Mouse (Mus musculus) embryonic facial prominence, embryonic 15.5 days (tissue): ENCODE measurements at regions not wholly inside any gene's neighbourhood (a gene's known extent, or its start where the extent isn't known, plus 50 kb on each side); places are given as distances from the start of the nearest gene placed in this dataset.
A peak's percentile ranks its signal among the peaks of the same experiment; 100 is the strongest.
"Not testable (repeated sequence)": the region's sequence is repeated elsewhere in the genome, so short reads cannot be mapped to it uniquely, and the experiment has no call there.

Experiments
- ATAC-seq: fragments of 200-750 bp; cut with Nextera tagmentation; 2 replicates; pipeline ENCODE4 v1.8.0; 2017; ENCODE audit warnings: low read depth, moderate TSS enrichment; ENCODE audit not compliant: insufficient number of reproducible peaks, low FRiP score, low TSS enrichment
- H3K27ac ChIP-seq: fragments of 300-500 bp; sonication (generic); replicated peaks from 2 replicates; pipeline ENCODE4 v1.5.1; 2015; ENCODE audit warnings: mild to moderate bottlenecking, inconsistent platforms
- H3K27me3 ChIP-seq: fragments of 300-500 bp; sonication (generic); 2 replicates; pipeline ENCODE4 v1.6.1; 2015; ENCODE audit warnings: inconsistent platforms
- H3K36me3 ChIP-seq: fragments of 300-500 bp; sonication (generic); 2 replicates; pipeline ENCODE4 v1.6.1; 2015; ENCODE audit warnings: mild to moderate bottlenecking, inconsistent platforms
- H3K4me1 ChIP-seq: fragments of 300-500 bp; sonication (generic); 2 replicates; pipeline ENCODE4 v1.6.1; 2015; ENCODE audit warnings: inconsistent platforms
- H3K4me2 ChIP-seq: fragments of 300-500 bp; sonication (generic); replicated peaks from 2 replicates; pipeline ENCODE4 v1.6.1; 2015; ENCODE audit warnings: mild to moderate bottlenecking, inconsistent platforms
- H3K4me3 ChIP-seq: fragments of 300-500 bp; sonication (generic); replicated peaks from 2 replicates; pipeline ENCODE4 v1.5.1; 2015; ENCODE audit warnings: mild to moderate bottlenecking, inconsistent platforms
- H3K9ac ChIP-seq: fragments of 300-500 bp; sonication (generic); 2 replicates; pipeline ENCODE4 v1.6.1; 2015; ENCODE audit warnings: inconsistent platforms
- H3K9me3 ChIP-seq: fragments of 300-500 bp; sonication (generic); replicated peaks from 2 replicates; pipeline ENCODE4 v1.6.1; 2016; ENCODE audit warnings: inconsistent platforms
- WGBS: fragments of 180-500 bp; shearing (Covaris S2); methylation state at CpG from one replicate; pipeline ENCODE4 v1.1.7; 2015; 5-methylcytosine and 5-hydroxymethylcytosine counted together

DNA sequence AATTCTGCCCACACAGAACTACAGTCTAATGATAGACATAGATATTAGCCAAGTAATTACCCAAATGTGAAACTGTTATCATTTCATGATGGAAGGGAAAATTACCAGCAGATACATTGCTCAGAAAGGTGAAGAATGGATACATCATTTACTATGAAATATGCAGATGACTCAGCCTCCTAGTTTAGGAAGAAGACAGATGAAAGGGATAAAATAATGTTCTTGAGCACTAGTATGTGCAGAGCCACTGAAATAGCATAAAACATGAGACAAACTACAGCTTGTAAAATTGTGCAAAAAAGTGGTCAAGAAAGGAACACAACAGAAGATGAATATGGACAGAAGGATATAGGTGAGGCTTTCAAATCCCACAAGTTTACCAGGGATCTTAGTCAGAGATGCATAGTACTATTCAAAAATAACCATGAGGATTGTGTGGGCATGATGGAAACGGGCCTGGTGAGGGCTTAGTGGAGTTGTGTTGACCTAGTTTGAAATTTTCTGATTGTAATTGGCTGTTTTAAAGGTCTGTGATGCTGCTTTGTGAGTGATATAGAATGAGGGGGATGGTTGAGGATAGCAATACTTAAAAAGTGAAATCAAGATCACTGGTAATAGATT, 883.3 kb downstream of the Dnajb9 start:
- H3K9me3 ChIP-seq, result no peaks in the 10 kb centered on the region
- no peaks in the 10 kb centered on the region for H3K27me3 ChIP-seq
- no peaks in the 10 kb centered on the region for H3K36me3 ChIP-seq
- H3K4me1 ChIP-seq, result no peaks in the 10 kb centered on the region
- WGBS, result 64% methylated on average over 1 of the region's 1 CpGs
- ATAC-seq, result no peak
- H3K27ac ChIP-seq, result no peak overlapping the region
- H3K4me2 ChIP-seq, result no peak overlapping the region
- no peak overlapping the region for H3K9ac ChIP-seq
- no peak overlapping the region for H3K4me3 ChIP-seq

DNA sequence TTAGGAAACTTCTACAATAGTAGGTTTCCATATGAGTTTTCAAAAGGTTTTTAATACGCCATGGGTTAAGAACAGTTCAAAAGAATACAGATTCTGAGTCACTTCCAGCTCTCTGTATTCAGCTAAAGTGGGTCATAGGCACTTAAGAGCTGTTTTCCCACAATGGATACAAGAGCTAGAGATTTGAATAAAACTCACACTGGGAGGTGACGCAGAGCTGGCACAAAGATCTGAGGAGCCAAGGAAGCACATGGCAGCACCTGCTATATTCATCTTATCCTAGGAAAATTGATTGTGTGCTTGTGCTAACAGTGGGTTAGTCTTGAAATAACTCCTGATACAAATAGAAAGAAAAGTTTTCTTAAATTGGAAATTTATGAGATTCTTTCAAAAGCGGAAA, 899.8 kb downstream of the Dnajb9 start:
- no peaks in the 10 kb centered on the region for H3K27me3 ChIP-seq
- no peaks in the 10 kb centered on the region for H3K9me3 ChIP-seq
- H3K4me2 ChIP-seq, result no peak overlapping the region
- no peak for ATAC-seq
- H3K4me1 ChIP-seq, result no peaks in the 10 kb centered on the region
- no peak overlapping the region for H3K9ac ChIP-seq
- 85% methylated on average over 3 of the region's 3 CpGs for WGBS
- H3K4me3 ChIP-seq, result no peak overlapping the region
- no peaks in the 10 kb centered on the region for H3K36me3 ChIP-seq
- H3K27ac ChIP-seq, result no peak overlapping the region

DNA sequence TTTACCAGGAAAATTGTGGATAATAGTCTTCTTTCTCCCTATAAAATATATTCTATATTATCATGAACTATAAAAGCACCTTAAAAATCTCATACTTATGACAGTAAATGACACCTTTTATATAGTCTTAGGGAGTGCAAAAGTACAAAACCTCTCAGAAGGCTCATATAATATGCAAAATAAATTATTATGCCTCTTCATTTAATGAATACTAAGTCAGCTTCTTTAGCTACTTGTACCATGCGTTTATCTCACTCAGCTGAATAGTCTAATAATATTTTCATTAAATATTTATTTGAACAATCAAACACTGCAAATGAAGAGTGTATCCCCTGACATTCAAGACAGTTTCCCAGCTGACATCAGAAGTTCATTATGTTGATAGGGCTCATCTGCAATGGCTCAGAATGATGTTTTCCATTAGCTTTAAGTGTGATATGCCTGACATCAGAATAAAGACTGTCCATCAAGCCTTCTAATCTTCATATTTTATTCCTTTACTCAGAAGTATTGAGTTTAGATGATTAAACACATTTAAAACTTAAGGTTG, 903.5 kb downstream of the Dnajb9 start:
- H3K36me3 ChIP-seq, result no peaks in the 10 kb centered on the region
- 83% methylated on average over 1 of the region's 1 CpGs for WGBS
- no peaks in the 10 kb centered on the region for H3K4me1 ChIP-seq
- no peak overlapping the region for H3K4me3 ChIP-seq
- H3K27ac ChIP-seq, result no peak overlapping the region
- no peaks in the 10 kb centered on the region for H3K9me3 ChIP-seq
- H3K4me2 ChIP-seq, result no peak overlapping the region
- no peak overlapping the region for H3K9ac ChIP-seq
- ATAC-seq, result no peak
- H3K27me3 ChIP-seq, result no peaks in the 10 kb centered on the region

DNA sequence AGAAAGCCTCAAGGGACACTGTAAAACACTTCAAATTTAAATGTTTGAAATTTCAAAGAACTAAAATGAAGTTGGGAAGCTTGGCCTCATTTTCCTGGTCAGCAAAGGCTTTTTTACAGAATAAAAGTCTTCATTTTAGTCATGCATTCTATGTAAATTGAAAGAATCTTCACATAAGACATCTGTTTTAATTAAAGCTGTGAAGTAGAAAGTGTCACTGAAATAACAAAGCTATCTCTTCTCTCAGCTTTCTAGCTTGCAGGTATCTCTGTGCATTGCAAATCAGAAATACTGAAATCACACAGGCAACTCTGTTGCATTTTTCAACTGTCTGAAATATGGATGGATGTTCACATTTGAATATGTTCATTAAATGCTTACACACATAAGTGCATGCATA, 909.6 kb downstream of the Dnajb9 start:
- H3K36me3 ChIP-seq, result no peaks in the 10 kb centered on the region
- H3K4me3 ChIP-seq, result no peak overlapping the region
- no peak for ATAC-seq
- no peaks in the 10 kb centered on the region for H3K27me3 ChIP-seq
- H3K27ac ChIP-seq, result no peak overlapping the region
- H3K4me1 ChIP-seq, result no peaks in the 10 kb centered on the region
- no peaks in the 10 kb centered on the region for H3K9me3 ChIP-seq
- H3K4me2 ChIP-seq, result no peak overlapping the region
- no peak overlapping the region for H3K9ac ChIP-seq

DNA sequence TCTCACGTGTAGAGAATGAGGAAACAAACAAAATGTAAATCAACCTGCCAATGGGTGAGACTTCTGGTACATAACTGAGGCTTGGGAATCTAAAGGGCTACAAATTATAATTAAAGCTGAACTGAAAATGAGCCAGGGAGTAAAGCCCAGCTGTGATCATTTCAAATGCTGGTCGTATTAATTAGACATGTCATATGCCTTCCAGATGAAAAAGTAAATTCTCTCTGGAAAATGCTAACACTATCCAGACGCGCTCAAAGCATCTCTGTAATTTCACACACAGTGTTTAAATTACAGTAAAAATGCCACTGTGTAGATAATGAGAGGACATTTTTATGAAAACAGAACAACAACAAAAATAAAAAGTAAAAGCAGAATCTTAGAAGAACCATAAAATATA, 929.7 kb downstream of the Dnajb9 start:
- H3K27ac ChIP-seq, result no peak overlapping the region
- no peak overlapping the region for H3K9ac ChIP-seq
- 39% methylated on average over 4 of the region's 4 CpGs for WGBS
- no peaks in the 10 kb centered on the region for H3K4me1 ChIP-seq
- H3K4me3 ChIP-seq, result no peak overlapping the region
- ATAC-seq, result no peak
- H3K27me3 ChIP-seq, result no peaks in the 10 kb centered on the region
- H3K4me2 ChIP-seq, result no peak overlapping the region
- H3K36me3 ChIP-seq, result no peaks in the 10 kb centered on the region
- no peaks in the 10 kb centered on the region for H3K9me3 ChIP-seq

DNA sequence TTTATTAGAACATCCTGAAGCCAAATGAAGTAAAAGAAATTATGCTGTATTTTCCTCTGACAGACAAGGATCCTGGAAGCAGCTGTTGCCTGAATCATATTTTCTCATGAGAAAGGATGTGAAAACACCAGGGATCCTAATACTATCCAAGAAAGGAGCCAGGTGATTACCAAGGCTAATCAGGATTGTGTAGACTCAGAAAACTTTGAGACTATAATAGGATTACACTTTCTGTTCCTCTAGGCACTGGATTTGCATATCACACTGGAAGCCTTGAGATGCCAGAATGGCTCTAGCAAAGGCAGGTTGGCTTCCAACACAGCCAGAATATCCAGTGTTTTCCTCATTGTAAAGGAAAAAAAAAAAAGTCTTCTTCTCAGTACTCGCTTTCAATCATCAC, 945.1 kb downstream of the Dnajb9 start:
- no peaks in the 10 kb centered on the region for H3K36me3 ChIP-seq
- 50% methylated on average over 1 of the region's 1 CpGs for WGBS
- H3K4me3 ChIP-seq, result no peak overlapping the region
- ATAC-seq, result no peak
- H3K4me2 ChIP-seq, result no peak overlapping the region
- H3K4me1 ChIP-seq, result no peaks in the 10 kb centered on the region
- no peaks in the 10 kb centered on the region for H3K27me3 ChIP-seq
- H3K9ac ChIP-seq, result no peak overlapping the region
- H3K9me3 ChIP-seq, result no peaks in the 10 kb centered on the region
- H3K27ac ChIP-seq, result no peak overlapping the region

DNA sequence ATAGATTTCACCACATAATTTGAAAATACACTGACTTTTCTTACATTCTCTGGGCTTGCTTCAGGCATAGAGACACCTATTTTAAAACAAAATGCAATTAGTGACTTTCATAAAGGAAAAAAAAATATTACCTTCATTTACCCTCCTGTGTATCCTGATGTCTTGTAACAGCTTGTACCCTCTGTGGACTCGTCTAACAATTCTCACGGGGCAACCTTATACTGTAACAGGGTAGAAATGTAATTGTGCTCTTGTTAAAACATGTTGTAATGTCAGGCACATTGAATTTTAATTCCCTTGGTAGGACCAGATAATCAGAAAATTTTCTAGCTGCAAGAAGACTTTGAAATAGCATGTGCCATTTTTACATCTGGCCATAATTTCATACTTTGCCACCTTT, 946.3 kb downstream of the Dnajb9 start:
- H3K27me3 ChIP-seq, result no peaks in the 10 kb centered on the region
- peak; percentile 83 for ATAC-seq
- WGBS, result 53% methylated on average over 2 of the region's 2 CpGs

DNA sequence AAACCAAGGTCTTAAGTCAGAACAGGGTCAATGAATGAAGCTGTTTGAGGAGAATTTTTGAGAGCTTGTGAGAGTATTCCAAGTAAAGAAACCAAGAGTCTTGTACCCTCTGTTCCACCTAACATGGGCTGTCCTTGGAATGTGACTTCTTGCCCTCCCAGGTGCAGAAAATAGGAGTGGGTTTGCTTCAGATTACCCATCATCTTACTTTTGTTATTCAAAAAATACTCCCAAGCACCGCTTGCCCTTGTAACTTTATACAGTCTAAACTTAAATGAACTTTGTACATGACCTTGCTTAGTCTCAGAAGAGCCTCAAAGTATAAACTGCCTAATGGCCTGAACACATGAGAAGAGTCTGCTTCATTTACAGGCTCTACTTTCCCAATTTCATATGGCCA, 984.2 kb downstream of the Dnajb9 start:
- Histone ChIP-seq H3K27me3 (no peaks in the 10 kb centered on the region), H3K36me3 (no peaks in the 10 kb centered on the region), H3K27ac (no peak overlapping the region), H3K4me2 (no peak overlapping the region), H3K4me3 (no peak overlapping the region), H3K4me1 (no peaks in the 10 kb centered on the region), H3K9me3 (no peaks in the 10 kb centered on the region), H3K9ac (no peak overlapping the region)
- WGBS, result 48% methylated on average over 1 of the region's 1 CpGs
- no peak for ATAC-seq

More for the DNA sequence above, 946.3 kb downstream of the Dnajb9 start:
- H3K4me1 ChIP-seq, result no peaks in the 10 kb centered on the region
- no peak overlapping the region for H3K9ac ChIP-seq
- no peaks in the 10 kb centered on the region for H3K36me3 ChIP-seq
- no peak overlapping the region for H3K27ac ChIP-seq
- H3K4me2 ChIP-seq, result no peak overlapping the region
- H3K4me3 ChIP-seq, result no peak overlapping the region
- no peaks in the 10 kb centered on the region for H3K9me3 ChIP-seq

DNA sequence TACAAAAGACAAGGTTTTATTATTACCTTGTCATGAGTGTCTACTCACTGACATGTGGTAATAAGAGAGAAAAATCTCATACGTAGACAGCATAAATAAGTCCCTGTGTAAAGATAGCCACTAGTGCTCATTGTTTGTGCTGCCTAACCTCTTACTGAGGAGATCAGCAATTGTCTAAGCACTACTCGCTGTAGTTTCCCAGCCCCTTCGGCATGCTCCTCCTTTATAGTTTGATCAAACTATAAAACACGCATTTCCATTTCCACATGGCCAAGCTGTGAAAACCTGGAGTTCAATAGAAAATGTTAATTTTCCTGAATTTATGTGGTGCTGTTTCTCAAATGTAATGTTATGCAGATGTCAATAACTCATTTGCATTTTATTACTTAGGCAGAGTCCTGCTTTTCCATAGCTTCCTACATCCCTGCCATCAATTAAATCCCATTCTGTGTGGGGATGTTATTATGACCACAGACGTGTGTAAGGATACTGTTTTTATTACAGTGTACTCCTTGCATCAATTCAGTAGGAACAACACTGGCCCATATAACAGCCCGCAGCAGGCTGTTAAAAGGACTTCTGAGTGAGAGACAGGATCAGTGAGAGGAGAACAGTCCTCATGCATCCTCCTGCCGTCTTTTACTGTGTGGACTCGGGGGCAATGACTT, 986.2 kb downstream of the Dnajb9 start:
- H3K27me3 ChIP-seq, result no peaks in the 10 kb centered on the region
- H3K9ac ChIP-seq, result no peak overlapping the region
- ATAC-seq, result no peak
- WGBS, result 63% methylated on average over 8 of the region's 8 CpGs
- H3K9me3 ChIP-seq, result no peaks in the 10 kb centered on the region
- no peaks in the 10 kb centered on the region for H3K36me3 ChIP-seq
- no peak overlapping the region for H3K27ac ChIP-seq
- H3K4me2 ChIP-seq, result no peak overlapping the region
- no peaks in the 10 kb centered on the region for H3K4me1 ChIP-seq
- no peak overlapping the region for H3K4me3 ChIP-seq

DNA sequence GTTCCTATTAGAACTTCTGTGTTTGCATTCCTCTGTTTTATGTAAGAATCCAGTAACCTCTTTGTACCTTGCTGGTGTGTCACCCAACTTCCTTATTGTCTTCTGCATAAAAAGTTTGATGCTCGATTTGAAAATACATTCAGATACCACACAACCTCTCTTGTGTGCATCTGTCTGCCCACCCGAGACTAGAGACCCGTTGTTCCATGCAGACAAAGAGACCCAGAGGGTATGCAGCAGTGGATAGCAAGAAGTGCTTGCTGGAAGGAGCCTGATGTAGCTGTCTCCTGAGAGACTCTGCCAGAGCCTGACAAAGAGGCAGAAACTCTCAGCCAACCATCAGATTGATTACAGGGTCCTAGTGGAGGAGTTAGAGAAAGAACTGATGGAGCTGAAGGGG, 997.8 kb downstream of the Dnajb9 start:
- WGBS, result 74% methylated on average over 3 of the region's 3 CpGs
- H3K4me3 ChIP-seq, ATAC-seq, H3K4me1 ChIP-seq, H3K9me3 ChIP-seq, H3K9ac ChIP-seq, H3K27ac ChIP-seq, H3K36me3 ChIP-seq, H3K27me3 ChIP-seq, H3K4me2 ChIP-seq: not testable (repeated sequence)

DNA sequence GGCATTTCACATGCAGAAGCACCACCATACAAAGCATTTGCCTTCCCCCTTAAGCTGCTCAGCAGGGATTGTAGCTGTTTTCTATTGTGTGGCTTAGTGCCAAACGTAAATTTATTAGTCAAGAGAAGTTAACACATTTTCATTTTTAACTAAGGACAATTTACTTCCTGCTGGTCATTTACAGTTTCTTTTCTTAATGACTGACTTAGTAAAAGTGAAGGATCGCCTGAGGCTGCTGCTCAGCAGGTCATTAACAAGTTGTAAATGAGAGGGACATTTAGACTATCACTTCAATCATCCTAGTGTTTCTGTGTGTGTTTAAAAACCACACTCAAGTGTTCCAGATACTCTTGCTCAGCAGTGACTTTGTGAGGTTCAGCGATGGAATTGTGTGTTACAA, 1005.5 kb downstream of the Dnajb9 start:
- H3K9me3 ChIP-seq, result no peaks in the 10 kb centered on the region
- H3K4me3 ChIP-seq, result no peak overlapping the region
- no peaks in the 10 kb centered on the region for H3K4me1 ChIP-seq
- H3K9ac ChIP-seq, result no peak overlapping the region
- no peak overlapping the region for H3K27ac ChIP-seq
- H3K36me3 ChIP-seq, result no peaks in the 10 kb centered on the region
- no peak overlapping the region for H3K4me2 ChIP-seq
- 14% methylated on average over 3 of the region's 3 CpGs for WGBS
- no peaks in the 10 kb centered on the region for H3K27me3 ChIP-seq
- ATAC-seq, result no peak
